Mouse (Mus musculus) liver, embryonic 16.5 days (tissue): Measurements from ENCODE around the gene Osgep. TPM values are rescaled to one million over a fixed set of nuclear protein-coding genes. Genes with fewer than 3 reads are reported as not detected.
"Not testable (repeated sequence)": the region's sequence is repeated elsewhere in the genome, so short reads cannot be mapped to it uniquely, and the experiment has no call there.

ENCODE experiments used
- ATAC-seq: fragments of 200-750 bp; cut with Nextera tagmentation; 2 replicates; pipeline ENCODE4 v1.8.0; 2017; ENCODE audit warnings: low read depth, mild to moderate bottlenecking, moderate number of reproducible peaks, moderate library complexity
- H3K27ac ChIP-seq: fragments of 300-500 bp; sonication (generic); 2 replicates; pipeline ENCODE4 v1.5.1; 2014; ENCODE audit warnings: mild to moderate bottlenecking, low read length
- H3K27me3 ChIP-seq: fragments of 300-500 bp; sonication (generic); 2 replicates; pipeline ENCODE4 v1.6.1; 2014; ENCODE audit warnings: low read depth, low read length, mixed read lengths; ENCODE audit not compliant: control insufficient read depth, insufficient read depth
- H3K36me3 ChIP-seq: fragments of 300-500 bp; sonication (generic); 2 replicates; pipeline ENCODE4 v1.6.1; 2014; ENCODE audit warnings: mild to moderate bottlenecking; ENCODE audit not compliant: control insufficient read depth, insufficient read depth
- H3K4me1 ChIP-seq: fragments of 300-500 bp; sonication (generic); 2 replicates; pipeline ENCODE4 v1.6.1; 2014; ENCODE audit warnings: low read depth, low read length, mixed read lengths; ENCODE audit not compliant: control insufficient read depth
- H3K4me2 ChIP-seq: fragments of 300-500 bp; sonication (generic); 2 replicates; pipeline ENCODE4 v1.6.1; 2014; ENCODE audit warnings: low read depth, low read length, mixed read lengths
- H3K4me3 ChIP-seq: fragments of 300-500 bp; sonication (generic); 2 replicates; pipeline ENCODE4 v1.5.1; 2014; ENCODE audit warnings: low read depth, mild to moderate bottlenecking, low read length
- H3K9ac ChIP-seq: fragments of 300-500 bp; sonication (generic); 2 replicates; pipeline ENCODE4 v1.6.1; 2014; ENCODE audit warnings: low read depth, low read length
- H3K9me3 ChIP-seq: fragments of 300-500 bp; sonication (generic); replicated peaks from 2 replicates; pipeline ENCODE4 v1.6.1; 2016; ENCODE audit warnings: low read length; ENCODE audit not compliant: control insufficient read depth
- WGBS: fragments of 180-500 bp; shearing (Covaris S2); extraction: QIAGEN DNeasy Blood & Tissue Kit; methylation state at CpG from one replicate; pipeline ENCODE4 v1.1.7; 2014; ENCODE audit not compliant: insufficient replicate concordance; 5-methylcytosine and 5-hydroxymethylcytosine counted together
- polyA plus RNA-seq: library from polyadenylated mRNA; unstranded; fragments of >200 nt; fragmentation: Nextera tagmentation; extraction: Ambion mirVana; gene quantifications from 2 replicates; pipeline ENCODE4 v1.2.1, GENCODE M21; 2015

The Osgep gene
- polyA plus RNA-seq, 1 experiment from 2014 or later: 53.3 TPM

GRCm38 (mm10) chr14:50923437-50923836, 1.3 kb downstream of the Osgep start:
- Histone ChIP-seq H3K4me2 (peak overlapping the region; percentile 94), H3K4me3 (peak overlapping the region; percentile 78), H3K36me3 (peaks cover 23% of the 10 kb centered on the region), H3K27ac (peak overlapping the region; percentile 87; the same call in 1 of the 2 replicates), H3K9ac (peak overlapping the region; percentile 77), H3K4me1 (peaks cover 18% of the 10 kb centered on the region)
- ATAC-seq, H3K27me3 ChIP-seq, H3K9me3 ChIP-seq: not testable (repeated sequence)
- 83% methylated on average over 1 of the region's 1 CpGs for WGBS

DNA sequence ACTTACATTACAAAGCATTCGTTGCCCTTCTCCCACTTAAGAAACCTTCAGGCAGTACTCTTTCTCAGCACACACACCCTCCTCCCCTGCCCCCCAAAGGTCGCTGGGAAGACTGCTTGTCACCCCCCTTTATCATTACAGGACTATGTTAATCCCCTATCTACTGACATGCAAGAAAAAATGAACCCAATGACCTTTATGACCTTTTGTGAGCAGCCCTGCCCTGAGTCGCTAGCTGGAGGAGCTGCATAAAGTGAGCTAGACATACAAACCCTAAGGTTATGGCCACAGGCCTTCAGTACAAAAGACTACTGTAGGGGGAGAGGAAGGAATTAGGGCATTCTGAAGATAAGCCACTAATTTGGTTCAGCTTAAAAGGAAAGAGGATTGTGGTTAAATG, 13.3 kb downstream of the Osgep start:
- WGBS: 50% methylated on average over 3 of the region's 3 CpGs
- H3K27ac ChIP-seq: no peak overlapping the region
- H3K9ac ChIP-seq: no peak overlapping the region
- H3K4me2 ChIP-seq: no peak overlapping the region
- H3K4me1 ChIP-seq: no peaks in the 10 kb centered on the region
- H3K36me3 ChIP-seq: no peaks in the 10 kb centered on the region; the same call in 1 of the 2 replicates
- ATAC-seq: no peak
- H3K27me3 ChIP-seq: no peaks in the 10 kb centered on the region
- no peak overlapping the region for H3K4me3 ChIP-seq
- no peaks in the 10 kb centered on the region for H3K9me3 ChIP-seq

GRCm38 (mm10) chr14:50908126-50908525, 16.6 kb downstream of the Osgep start:
- Histone ChIP-seq H3K36me3 (no peaks in the 10 kb centered on the region), H3K4me2 (no peak overlapping the region), H3K9me3 (no peaks in the 10 kb centered on the region), H3K27me3 (no peaks in the 10 kb centered on the region), H3K4me1 (peaks cover 4% of the 10 kb centered on the region; the same call in 1 of the 2 replicates), H3K27ac (no peak overlapping the region), H3K9ac (no peak overlapping the region), H3K4me3 (no peak overlapping the region)
- ATAC-seq: no peak
- WGBS: 49% methylated on average over 4 of the region's 4 CpGs

GRCm38 (mm10) chr14:50905327-50905726, 19.4 kb downstream of the Osgep start:
- H3K4me2 ChIP-seq, H3K9ac ChIP-seq, H3K9me3 ChIP-seq, H3K4me1 ChIP-seq, ATAC-seq, H3K36me3 ChIP-seq, H3K27ac ChIP-seq, H3K4me3 ChIP-seq, H3K27me3 ChIP-seq: not testable (repeated sequence)

- H3K9me3 ChIP-seq: no peaks in the 10 kb centered on the region
- H3K4me2 ChIP-seq: no peak overlapping the region
- H3K36me3 ChIP-seq: no peaks in the 10 kb centered on the region
- H3K4me3 ChIP-seq: no peak overlapping the region
- peaks cover 4% of the 10 kb centered on the region; the same call in 1 of the 2 replicates for H3K4me1 ChIP-seq
- H3K27me3 ChIP-seq: no peaks in the 10 kb centered on the region
- ATAC-seq: no peak
- WGBS: 72% methylated on average over 4 of the region's 4 CpGs
- no peak overlapping the region for H3K27ac ChIP-seq
- H3K9ac ChIP-seq: no peak overlapping the region
Measured at GRCm38 (mm10) chr14:50904828-50905129, 19.9 kb downstream of the Osgep start.

DNA sequence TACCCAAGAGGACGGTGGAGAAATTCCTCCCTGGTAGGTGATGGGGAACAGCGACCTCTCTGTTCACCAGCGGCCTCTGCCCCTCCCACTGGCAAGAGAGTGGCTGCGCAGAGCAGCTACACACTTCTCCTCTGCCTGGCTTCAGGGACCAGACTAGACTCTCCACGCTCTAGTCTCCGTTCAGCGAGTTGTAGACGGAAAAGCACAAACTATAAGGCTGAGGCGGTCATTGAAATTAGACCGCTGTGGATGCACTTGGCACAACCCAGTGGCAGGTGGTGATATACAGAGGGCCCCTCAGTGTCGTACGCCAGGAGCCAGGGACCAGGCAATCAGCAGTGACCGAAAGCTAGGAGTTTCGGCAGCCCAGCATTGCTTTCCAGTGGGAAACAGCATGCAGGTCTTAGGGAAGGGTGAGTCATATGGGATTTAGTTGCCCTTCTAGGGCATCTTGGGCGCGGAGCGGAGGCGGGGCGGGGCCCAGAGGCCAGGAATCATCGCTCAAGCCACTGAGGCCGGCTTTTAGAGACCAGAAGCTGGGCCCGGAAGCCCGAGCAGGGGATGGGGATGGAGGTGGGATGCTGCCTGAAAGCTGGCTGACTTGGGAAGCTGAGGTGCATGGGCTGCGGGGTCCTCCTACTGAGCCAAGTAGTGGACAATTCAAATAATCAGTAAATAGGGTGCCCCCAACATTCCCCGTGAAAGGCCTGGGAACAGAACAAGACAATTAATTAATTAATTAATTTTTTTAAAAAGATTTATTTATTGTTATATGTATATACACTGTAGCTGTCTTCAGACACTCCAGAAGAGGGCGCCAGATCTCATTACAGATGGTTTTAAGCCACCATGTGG, 20.5 kb downstream of the Osgep start:
- H3K9ac ChIP-seq: peak overlapping the region; percentile 29; the same call in 1 of the 2 replicates
- H3K4me2 ChIP-seq: peak overlapping the region; percentile 62
- ATAC-seq: peak; percentile 79
- H3K36me3 ChIP-seq: no peaks in the 10 kb centered on the region
- peak overlapping the region; percentile 46 for H3K4me3 ChIP-seq
- peaks cover 4% of the 10 kb centered on the region; the same call in 1 of the 2 replicates for H3K4me1 ChIP-seq
- H3K27me3 ChIP-seq: no peaks in the 10 kb centered on the region
- H3K27ac ChIP-seq: no peak overlapping the region
- no peaks in the 10 kb centered on the region for H3K9me3 ChIP-seq
- 7% methylated on average over 26 of the region's 26 CpGs for WGBS

GRCm38 (mm10) chr14:50897992-50898391, 26.7 kb downstream of the Osgep start:
- H3K9me3 ChIP-seq, H3K9ac ChIP-seq, H3K27me3 ChIP-seq, H3K4me3 ChIP-seq, H3K4me1 ChIP-seq, H3K27ac ChIP-seq, ATAC-seq, H3K4me2 ChIP-seq, H3K36me3 ChIP-seq: not testable (repeated sequence)
- WGBS: 35% methylated on average over 2 of the region's 2 CpGs

GRCm38 (mm10) chr14:50897374-50897765, 27.3 kb downstream of the Osgep start, which contains the start of gene Klhl33:
Gene Klhl33, minus strand, starts transcription at chr14:50897507.
- no peak for ATAC-seq
- Histone ChIP-seq H3K36me3 (no peaks in the 10 kb centered on the region), H3K9me3 (no peaks in the 10 kb centered on the region), H3K9ac (peak within 1 kb of the TSS; percentile 6), H3K4me1 (peaks cover 3% of the 10 kb centered on the region), H3K4me3 (peak within 1 kb of the TSS; percentile 28), H3K4me2 (peak within 1 kb of the TSS; percentile 50), H3K27me3 (peaks cover 5% of the 10 kb centered on the region; the same call in 1 of the 2 replicates), H3K27ac (peak within 1 kb of the TSS; percentile 41; the same call in 1 of the 2 replicates)
- 38% methylated on average over 7 of the region's 7 CpGs for WGBS

DNA sequence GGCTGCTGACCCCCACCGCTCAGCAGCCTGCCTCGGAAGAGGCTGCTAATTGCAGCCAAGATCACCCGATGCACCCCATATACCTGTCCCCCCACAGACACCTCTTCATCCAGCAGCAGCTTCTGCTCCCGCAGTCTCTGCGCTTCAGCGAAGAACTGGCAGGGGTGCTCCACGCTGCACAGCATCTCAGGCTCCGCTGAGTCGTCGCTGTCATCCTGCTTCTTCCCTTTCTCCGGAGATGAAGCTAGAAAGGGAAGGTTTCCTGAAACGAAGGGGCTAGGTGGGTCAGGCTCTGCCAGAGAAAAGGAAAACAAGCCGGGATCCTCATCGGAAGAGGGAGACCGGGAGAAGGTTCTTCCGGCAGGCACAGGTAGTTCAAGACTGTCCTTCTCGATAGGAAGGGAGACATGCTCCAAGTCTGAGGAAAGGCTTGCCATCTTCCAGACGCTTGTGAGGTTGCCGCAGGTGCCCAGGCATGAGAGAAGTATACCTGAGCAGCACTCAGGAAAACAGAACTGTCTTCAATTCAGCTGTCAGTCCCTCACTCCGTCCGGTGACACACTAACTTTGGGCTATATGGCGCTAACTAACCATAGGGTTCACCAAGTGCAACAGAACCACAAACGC, 27.8 kb downstream of the Osgep start:
- Histone ChIP-seq H3K4me3 (peak overlapping the region; percentile 28), H3K4me2 (peak overlapping the region; percentile 50), H3K27ac (peak overlapping the region; percentile 41; the same call in 1 of the 2 replicates), H3K9me3 (no peaks in the 10 kb centered on the region), H3K4me1 (peaks cover 3% of the 10 kb centered on the region), H3K9ac (peak overlapping the region; percentile 6), H3K27me3 (peaks cover 5% of the 10 kb centered on the region; the same call in 1 of the 2 replicates), H3K36me3 (no peaks in the 10 kb centered on the region)
- no peak for ATAC-seq
- 23% methylated on average over 23 of the region's 23 CpGs for WGBS
